Mouse (Mus musculus) spleen, postnatal 36 days (tissue): Measurements from ENCODE around the gene Thra.
"Not testable (repeated sequence)": the region's sequence is repeated elsewhere in the genome, so short reads cannot be mapped to it uniquely, and the experiment has no call there.

Experiments
- DNase-seq, 2 experiments: peaks; one replicate each; pipeline ENCODE4 v3.0.0; 2022; ENCODE audit warnings: low spot score in 2 of 2, mixed read lengths in 1 of 2

Thra gene

DNA sequence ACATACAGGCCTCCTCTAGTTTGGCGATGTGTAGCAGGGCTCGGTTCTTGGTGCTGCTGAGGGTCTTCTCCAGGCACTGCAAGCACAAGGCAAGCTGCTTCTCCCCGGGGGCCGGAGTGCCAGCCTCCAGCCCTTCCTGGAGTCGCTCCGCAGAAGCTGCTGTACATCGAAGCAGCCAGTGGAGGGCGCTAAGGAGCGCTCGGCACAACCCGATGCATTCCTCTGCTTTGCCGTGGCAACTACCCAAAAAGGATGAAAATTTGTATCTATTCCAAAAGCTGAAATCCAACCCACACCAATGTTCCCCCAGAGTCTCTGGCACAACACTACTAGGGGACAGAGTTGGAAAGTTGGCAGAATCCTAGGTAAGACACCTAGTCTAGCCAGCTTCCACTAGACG is 22.5 kb upstream of the Thra start:
- DNase-seq = peak; percentile 28 to 38

DNA sequence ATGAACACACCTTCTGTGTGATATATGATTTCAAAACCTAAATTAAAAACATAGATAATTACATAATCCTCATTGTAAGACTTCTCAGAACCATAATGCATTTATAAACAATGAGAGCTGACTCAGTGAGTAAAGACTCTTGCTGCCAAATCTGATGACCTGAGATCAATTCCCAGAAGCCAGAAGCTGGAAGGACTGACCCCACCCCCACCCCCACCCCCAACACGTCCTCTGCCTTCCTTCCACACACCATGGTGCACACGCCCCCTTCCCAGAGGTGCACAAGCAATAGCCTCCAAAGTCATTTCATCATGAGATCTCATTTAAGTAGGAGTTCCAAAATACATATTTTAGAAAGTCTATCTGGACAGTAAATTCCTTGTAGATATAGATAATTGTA is 19.7 kb upstream of the Thra start:
- DNase-seq = no peak

DNA sequence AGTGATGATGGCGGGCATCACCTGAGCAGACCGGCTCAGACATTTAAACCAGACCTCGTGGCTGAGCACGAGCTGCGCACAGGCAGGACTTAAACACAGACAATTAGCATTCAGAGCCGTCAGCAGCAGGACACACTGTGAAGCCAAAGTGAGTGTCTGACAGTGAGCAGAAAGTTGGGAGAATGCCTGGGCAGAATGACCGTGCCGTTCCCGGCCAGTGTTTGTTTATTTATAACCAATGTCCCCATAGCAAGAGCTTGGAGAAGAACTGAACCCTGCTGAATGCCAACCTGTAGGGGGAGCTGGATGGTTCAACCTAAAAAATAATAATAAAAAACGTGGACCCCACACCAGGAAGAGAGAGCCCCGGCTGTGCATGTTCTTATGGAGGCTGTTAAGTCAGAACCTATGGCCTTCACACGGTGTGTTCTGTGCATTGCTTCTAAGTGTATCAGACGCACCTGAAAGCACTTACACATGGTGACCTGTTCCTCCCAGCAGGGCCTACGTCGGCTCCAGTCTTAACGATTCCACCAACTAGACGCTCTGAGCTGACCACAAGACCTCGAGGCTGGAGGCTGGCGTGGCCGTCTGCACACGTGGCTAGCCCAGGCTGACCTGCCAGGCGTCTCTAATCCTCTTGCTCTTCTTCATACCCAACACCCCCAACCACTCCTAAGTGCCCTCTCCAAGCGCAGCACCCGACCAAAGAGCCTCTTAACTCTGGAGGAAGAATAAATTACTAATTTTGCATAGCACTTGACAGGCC is 18.8 kb upstream of the Thra start:
- DNase-seq = no peak

DNA sequence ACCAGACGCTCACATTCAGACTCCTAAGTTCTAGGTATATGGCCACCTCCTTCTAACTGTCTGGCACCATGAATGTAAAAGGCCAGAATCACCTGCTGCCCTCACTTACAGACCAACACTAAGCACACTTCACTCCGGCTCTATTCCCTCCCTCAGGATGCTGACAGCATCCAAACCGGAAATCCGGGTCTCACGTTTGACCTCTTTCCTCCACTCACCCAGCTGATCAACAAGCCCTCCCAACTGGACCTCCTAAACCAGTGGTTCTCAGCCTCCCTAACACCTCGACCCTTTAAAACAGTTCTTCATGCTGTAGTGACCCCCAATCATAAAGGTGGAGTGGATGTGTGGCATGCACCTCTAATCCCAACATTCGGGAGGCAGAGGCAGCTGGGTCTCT is 17.3 kb upstream of the Thra start:
- DNase-seq = no peak

DNA sequence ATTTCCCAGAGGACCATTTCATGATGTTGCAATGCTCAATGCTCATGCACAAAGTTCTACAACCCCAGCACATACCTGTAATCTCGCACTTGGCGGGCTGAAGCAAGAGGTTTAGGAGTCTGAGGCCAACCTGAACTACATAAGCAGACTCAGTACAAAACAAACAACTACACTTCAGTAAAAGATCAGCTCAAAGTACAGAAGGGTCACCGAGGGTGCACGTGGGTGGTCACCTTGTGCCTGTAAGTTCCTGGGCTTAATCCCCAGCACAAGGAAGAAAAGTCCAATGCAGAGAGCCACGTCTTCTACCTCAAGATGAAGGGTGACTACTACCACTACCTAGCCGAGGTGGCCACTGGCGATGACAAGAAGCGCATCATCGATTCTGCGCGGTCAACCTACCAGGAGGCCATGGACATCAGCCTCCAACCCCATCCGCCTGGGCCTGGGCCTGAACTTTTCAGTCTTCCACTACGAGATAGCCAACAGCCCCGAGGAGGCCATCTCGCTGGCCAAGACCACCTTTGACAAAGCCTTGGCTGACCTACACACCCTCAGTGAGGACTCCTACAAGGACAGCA is 14.4 kb upstream of the Thra start:
- no peak for DNase-seq

DNA sequence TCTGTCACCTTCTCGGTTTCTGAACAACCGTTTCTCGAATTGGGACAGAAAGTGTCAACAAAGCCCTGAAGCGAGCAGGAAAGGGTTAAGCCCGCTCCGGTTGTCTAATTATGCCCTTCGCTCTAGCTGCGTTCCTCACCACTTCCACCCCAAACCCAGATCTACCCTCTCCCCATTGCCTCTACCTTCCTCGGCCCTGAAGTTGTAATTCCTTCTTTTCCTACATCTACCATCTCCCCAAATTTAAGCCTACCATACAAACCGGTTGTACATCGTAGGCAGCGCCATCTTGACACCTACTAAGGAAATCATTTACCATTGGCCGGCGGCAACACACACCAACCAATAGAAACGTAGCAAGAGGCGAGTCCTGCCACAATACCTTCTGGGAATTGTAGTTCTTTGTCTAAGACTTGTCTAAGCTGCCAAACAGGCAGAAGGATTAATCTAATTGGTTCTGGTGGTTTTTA is 11.3 kb upstream of the Thra start, which contains the start of gene Med24:
Gene Med24, minus strand, starts transcription at position 317 of the 470 bp plus-strand sequence.
- peak; percentile 88 to 91 for DNase-seq

DNA sequence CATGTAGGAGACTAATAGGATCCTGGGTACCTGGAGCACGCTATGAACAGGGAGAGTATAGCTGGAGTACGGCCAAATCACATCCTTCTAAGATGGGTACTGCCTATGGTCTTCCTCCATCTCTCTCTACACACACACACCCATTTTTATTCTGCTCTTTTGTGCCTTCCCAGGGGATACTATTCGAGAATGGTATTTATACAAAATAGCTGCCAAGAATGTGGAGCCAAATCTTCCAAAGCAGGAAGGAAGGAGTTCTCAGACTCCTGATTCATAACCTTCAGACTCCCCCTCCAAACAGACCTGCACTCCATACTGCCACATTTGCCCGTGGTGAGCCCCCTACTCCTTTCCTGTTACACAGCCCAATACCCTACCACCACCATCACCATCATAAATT is 9.7 kb upstream of the Thra start:
- DNase-seq = no peak

DNA sequence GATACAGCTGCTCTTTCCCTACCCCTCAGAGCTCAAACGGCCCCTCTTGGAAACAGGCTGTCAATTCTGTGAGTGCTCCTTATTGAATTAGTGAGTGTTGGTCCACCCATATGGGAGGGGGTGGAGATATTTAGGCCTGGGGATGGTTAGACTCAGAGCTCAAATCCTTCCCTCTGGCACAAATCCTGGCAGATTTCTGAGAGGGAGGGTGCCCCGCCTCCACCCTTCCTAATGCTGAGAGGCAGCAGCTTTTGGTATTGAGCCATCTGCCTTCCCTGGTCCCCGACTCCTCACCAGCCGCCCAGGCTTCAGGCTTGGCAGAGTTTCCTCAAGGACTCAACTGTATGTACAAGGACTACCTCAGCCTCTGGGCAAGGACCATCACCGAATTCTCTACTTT is 9.3 kb upstream of the Thra start:
- no peak for DNase-seq

DNA sequence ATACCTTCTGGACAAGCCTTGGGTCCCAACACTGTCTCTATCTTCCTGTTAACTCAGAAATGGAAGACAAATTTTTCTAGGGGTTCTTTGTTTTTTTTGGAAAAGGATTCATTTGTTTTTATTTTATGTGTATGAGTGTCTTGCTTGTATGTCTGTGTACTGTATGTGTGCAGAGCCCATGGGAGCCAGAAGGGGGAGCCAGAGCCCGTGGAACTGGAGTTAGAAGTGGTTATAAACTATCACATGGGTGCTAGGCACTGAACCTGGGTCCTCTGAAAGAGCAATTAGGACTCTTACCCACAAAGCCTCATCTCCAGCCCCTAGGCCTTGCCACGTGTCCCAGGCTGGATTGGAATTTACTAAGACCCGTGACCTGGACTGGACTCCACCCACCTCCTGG is 6.4 kb upstream of the Thra start:
- DNase-seq = no peak

DNA sequence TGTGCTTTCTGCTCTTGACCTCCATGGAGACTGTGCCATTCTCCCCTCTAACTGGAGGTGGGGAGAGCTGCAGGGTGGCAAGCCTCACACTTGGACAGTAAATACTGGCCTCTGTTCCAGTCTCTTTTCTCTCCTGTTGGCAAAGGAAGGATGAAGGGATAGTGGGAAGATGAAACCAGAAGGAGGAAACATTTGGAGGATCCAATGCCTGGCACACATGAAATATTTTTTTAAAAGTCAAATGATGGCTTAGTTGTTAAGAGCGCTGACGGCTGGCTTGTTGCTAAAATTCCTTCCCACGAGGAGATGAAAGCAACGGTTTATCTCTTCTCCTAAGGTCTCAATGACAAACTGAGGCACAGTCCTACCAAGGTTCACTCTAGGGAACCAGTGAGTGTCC is 5.3 kb upstream of the Thra start:
- DNase-seq = no peak

DNA sequence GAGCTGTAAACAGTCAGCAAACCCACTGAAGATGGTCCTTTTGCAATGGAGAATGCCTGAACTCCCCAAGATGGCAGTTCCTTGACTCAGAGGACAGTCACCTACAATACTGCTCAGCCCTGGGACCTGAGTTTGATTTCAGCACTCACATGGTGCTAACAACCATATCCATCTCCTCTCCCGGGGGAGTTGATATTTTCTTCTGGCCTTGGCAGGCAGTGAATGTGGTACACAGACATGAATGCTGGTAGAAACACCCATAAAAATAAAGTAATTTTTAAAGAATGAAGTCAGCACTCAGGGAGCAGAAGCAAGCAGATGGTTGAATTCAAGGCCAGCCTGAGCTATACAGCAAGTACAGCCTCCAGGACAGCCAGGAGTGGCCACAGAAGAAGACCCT is 4.3 kb upstream of the Thra start:
- no peak for DNase-seq

DNA sequence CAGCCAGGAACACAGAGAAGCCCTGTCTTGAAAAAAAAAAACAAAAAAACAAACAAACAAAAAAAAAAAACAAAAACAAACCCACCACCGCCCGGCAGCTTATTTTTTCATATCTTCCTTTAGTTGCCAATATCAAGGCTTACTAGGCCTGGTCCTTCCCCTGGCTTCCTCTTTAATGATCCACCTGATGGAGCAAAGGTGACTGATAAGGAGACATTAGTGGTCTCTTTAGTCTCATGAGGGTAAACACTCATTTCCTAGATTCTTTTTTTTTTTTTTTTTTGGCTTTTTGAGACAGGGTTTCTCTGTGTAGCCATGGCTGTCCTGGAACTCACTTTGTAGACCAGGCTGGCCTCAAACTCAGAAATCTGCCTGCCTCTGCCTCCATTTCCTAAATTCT is 3.2 kb upstream of the Thra start:
- not testable (repeated sequence) for DNase-seq

DNA sequence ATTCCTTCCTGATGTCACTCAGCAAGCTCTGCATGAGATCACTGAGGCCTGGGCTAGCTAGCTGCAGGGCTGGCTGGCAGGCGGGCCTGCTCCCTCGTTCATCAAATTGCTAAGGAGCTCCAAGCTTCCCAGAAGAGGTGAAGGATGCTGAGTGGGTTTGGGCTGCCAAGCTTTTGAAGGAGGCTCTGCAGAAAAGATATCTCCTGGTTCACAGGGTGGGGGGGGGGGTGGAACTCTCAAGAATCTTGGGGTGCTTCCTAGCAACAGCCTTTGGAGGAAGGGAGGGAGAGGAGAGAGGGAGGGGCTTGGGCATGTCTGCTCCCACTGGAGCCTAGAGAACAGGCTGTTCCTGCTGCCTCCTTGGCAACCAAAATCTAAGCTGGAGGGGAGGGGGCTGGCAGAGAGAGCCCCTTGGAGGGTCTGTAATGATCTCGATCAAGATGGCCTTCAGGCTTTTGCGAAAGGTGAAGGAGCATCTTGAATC is 2.0 kb upstream of the Thra start:
- DNase-seq = no peak

DNA sequence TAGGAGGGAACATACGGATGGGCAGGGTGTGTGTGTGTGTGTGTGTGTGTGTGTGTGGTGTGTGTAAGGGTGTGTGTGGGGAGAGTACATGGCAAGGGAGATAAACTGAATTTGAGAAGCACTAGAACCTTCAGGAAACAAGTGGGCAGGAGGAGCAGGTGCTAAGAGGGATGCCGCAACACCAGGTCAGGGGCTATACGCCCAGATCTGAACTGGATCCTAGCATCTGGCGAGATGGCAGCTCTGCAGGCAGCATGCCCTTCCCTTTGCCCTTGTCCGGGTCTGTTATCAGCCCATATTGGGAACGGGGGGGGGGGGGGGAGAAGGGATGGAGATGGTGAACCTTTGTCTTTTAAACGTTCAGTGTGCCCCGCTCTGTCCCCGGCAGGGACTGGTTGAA is 1.5 kb upstream of the Thra start:
- DNase-seq = no peak

DNA sequence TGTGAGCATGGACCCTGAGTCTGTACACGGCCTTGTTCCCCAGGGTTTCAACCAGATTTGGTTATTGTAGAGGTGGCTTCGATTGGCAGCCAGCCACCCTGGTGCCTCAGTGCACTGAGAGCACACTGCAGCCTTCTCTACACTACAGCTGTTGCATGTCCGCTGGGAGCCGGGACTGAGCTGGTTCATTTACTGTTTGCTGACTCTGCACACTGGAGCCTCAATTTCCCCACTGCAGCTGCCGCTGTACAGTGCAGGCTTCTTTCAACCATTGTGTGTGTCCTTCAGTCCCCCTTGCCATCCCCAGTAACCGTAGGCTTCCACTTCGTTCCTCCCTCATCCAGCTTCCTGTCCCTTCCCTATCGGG is 429 bp upstream of the Thra start:
- no peak for DNase-seq

DNA sequence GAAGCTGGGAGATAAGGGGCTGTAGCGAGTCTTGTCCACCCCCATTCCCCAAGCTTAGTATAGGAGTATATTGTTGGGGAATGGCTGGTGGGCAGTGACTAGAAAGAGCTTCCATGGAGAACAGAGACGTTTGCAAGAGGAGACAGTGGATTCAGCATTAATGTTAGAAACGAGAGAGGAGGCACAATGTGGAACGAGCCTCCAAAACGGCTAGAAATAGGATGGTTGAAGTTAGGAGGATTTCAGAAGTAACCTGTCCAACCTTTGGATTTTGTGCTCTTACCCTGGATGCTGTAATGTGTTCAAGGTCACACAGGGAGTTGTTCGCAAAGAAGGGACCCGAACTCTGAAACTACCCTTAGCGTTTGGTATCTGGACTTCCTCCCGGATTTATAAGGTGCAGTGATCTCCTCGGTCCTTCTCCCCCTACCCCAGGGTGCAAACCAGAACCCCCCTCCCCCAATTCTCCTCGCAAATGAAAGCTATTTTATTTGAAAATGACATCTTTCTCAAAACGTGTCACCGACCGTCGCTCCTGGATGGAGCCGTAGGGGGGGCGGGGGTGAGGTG is 698 bp downstream of the Thra start:
- no peak for DNase-seq

DNA sequence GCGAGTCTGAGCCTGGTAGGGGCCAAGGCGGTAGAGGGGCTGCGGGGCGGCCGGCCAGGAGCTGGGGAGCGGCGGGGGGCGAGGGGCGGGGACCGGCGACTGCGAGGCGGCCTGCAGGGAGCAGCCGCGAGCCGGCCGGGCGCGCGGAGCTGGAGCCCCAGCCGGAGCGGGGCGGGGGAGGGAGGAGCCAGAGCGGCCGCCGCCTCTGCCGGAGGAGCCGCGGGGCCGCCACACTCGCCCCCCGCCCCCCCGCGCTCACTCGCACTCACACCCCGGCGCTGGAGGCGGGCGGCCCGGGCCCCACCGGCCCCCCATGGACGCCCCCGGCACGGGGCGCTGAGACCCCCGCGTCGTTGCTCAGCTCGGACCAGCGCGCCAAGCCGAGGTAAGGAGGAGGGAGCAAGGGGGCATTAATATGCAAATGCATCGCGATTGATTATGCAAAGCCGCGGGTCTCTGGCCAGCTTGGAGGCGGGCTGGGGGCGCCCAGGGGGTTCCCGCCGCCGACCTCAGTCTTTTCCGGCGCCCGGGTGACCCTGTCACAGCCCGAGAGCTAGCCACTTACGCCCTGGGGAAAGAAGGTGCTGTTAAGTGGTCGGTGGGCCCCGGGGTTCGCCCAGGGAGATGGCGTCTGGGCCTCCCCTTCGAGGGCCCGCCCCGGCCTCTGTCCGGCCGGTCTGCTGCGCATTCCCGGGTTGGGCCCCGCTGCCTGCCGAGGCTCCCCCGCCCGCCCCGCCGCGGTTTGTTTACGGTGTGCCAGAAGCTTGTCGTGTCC is 1.4 kb downstream of the Thra start:
- peak; percentile 66 to 77 for DNase-seq

DNA sequence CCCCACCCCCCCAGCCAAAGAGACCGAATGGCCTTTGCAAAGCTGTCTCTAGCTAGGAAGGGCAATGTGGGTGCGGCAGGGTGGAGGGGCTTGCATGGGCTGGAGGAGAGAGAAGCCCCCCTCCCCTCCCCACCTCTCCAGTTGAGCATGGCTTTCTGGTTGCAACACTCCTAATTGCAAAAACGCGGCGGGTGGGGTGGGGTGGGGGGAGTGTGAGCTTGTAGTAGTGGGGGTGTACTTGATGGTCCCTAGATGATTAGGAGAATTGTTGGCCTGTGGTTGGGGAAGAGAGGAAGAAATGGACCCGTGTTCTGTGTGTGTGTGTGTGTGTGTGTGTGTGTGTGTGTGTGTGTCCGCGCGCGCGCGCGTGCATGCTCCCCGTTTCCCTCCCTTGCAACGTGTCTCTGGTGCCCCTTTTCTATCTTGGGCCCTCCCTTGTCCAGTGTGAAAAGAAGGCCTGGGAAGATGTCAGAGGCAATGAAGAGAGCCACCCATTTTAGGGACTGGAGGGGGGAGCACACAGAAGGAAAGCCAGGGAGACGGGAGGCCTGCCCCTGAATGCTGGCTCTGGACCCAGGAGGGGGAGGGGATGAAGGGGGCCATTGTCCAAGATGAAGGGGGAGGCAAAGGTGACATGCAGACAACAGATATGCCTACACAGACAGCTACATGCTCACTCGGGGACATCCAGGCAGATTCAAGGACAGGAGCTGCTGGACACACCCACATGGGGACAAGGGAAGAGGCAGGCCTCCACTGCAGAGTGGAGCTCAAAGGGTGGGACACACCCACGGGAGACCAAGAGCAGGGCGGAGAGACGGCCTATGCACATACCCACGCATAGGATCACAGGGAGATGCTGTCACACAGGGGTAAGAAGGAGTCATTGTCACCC is 2.2 kb downstream of the Thra start:
- DNase-seq = no peak

DNA sequence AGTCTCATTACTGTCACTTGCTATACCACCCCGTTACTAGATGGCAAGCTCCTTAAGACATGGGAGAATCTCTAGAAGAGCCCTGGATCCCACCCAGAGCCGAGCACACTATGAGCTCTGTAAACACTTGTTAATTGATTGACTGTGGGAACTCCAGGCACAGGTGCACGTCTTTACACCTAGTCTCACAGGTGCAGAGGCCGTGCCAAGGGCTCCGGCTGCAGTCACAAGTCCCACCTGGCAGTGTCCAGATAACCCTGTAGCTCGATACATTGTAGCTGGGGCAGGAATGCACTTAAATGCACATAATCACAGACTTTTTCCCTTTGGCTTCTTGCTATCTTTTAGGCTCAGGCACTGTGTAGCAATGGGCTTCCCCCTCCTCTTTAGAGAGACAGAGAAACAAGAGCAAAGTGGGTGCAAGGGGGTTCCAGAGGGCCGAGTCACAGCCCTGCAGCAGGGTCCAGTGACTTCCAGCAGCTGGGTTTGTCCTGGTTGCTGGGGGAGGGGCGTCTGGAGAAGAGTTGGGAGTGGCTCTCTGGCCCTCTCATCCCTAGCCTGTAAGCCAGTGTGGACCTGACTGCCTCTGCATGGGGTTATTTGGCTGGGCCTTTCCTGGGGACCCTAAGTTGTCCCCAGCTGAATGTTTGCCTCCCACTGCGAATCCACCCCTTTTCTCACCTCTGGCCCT is 3.4 kb downstream of the Thra start:
- DNase-seq = no peak

DNA sequence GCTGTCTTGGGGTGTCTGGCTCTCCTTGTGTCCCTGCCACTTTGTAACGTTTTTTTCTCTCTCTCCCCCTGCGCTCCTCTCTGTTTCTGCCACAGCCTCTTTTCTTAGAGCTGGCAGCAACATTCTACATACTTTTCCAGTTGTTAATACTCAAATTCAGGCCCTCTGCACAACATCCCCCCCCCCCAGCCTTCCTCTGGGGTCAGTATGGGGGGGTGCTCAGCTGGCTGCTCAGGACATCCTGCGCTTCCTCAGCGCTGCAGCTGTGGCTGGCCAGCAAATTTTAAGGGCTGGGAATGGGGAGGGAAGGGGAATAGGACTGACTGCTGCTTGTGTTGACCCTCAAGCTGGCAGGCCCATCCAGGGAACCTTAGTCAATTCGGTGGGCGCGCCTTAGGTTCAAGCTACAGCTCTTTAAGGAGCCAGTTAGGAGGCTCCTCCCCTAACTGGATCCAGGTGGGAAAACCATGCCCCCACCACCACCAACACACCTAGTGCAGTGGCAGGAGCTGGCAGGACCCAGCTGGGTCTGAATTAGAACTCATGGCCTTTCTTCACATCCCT is 4.1 kb downstream of the Thra start:
- DNase-seq = no peak
